Mouse (Mus musculus) frontal cortex, adult (tissue): Measurements from ENCODE around the gene Ggt5.

Experiments used
- ATAC-seq: cut with Nextera tagmentation; 2 replicates; pipeline ENCODE4 v1.9.2; 2017; ENCODE audit warnings: mild to moderate bottlenecking, moderate library complexity, mixed read lengths; ENCODE audit not compliant: low TSS enrichment

Ggt5 gene

GRCm38 (mm10) chr10:75625920-75626319 is 36.8 kb downstream of the Ggt5 start:
- no peak for ATAC-seq

- ATAC-seq, result no peak
Observed at GRCm38 (mm10) chr10:75626991-75627390, 37.9 kb downstream of the Ggt5 start.

GRCm38 (mm10) chr10:75627490-75627889 is 38.4 kb downstream of the Ggt5 start:
- ATAC-seq, result no peak

GRCm38 (mm10) chr10:75632633-75633032 is 43.5 kb downstream of the Ggt5 start:
- ATAC-seq, result peak; percentile 72

GRCm38 (mm10) chr10:75633048-75633447 is 43.9 kb downstream of the Ggt5 start:
- ATAC-seq, result no peak

GRCm38 (mm10) chr10:75633576-75634139 is 44.5 kb downstream of the Ggt5 start:
- no peak for ATAC-seq

GRCm38 (mm10) chr10:75634610-75635009 is 45.5 kb downstream of the Ggt5 start:
- no peak for ATAC-seq

GRCm38 (mm10) chr10:75635019-75635692 is 46.0 kb downstream of the Ggt5 start:
- 0 out of 2 replicates have a peak, but pooled peaks have one; percentile 8 for ATAC-seq

- peak; percentile 86 for ATAC-seq
Observed at GRCm38 (mm10) chr10:75635693-75636055, 46.5 kb downstream of the Ggt5 start.

- ATAC-seq, result peak; percentile 22; the same call in 1 of the 2 replicates
Observed at GRCm38 (mm10) chr10:75636084-75636786, 47.1 kb downstream of the Ggt5 start.

GRCm38 (mm10) chr10:75637711-75638110 is 48.6 kb downstream of the Ggt5 start:
- no peak for ATAC-seq

- ATAC-seq, result no peak
Observed at GRCm38 (mm10) chr10:75641721-75642222, 52.6 kb downstream of the Ggt5 start.

GRCm38 (mm10) chr10:75642436-75642835 is 53.3 kb downstream of the Ggt5 start:
- ATAC-seq, result no peak

GRCm38 (mm10) chr10:75642891-75643290 is 53.8 kb downstream of the Ggt5 start:
- no peak for ATAC-seq

- ATAC-seq, result peak; percentile 31
Observed at GRCm38 (mm10) chr10:75643741-75644343, 54.7 kb downstream of the Ggt5 start, which contains the start of gene Susd2. TSS of gene Susd2 (minus strand) at chr10:75644008.

GRCm38 (mm10) chr10:75645616-75646015 is 56.5 kb downstream of the Ggt5 start:
- ATAC-seq, result no peak

- ATAC-seq, result no peak
Observed at GRCm38 (mm10) chr10:75646406-75646805, 57.3 kb downstream of the Ggt5 start.

- ATAC-seq, result peak; percentile 51
Observed at GRCm38 (mm10) chr10:75647362-75647761, 58.2 kb downstream of the Ggt5 start.

GRCm38 (mm10) chr10:75648091-75648490 is 59.0 kb downstream of the Ggt5 start:
- no peak for ATAC-seq

GRCm38 (mm10) chr10:75649001-75649400 is 59.9 kb downstream of the Ggt5 start:
- ATAC-seq, result no peak

- no peak for ATAC-seq
Observed at GRCm38 (mm10) chr10:75649406-75649995, 60.4 kb downstream of the Ggt5 start.
